Mouse (Mus musculus): ENCODE data around the gene Fntb. TPM values are rescaled to one million over a fixed set of nuclear protein-coding genes. Genes with fewer than 3 reads are reported as not detected.

Fntb gene
- polyA plus RNA-seq, 1 experiment from 2014 or later = 16.2 TPM

- H3K4me1 ChIP-seq (ENCODE audit: insufficient read depth) = peaks cover 4% of the 10 kb centered on the region
- TF ChIP-seq CTCF (IDR thresholded peaks at IDR 0.05; ENCODE audit: low read depth) (no peak), EP300 (IDR thresholded peaks at IDR 0.05; ENCODE audit: low read depth) (no peak)
- no peaks in the 10 kb centered on the region for H3K36me3 ChIP-seq (replicated peaks; ENCODE audit: insufficient read depth, low read length)
- H3K4me2 ChIP-seq (ENCODE audit: low read depth, low read length) = no peak overlapping the region
- no peak overlapping the region for H3K9ac ChIP-seq (replicated peaks)
- 47% methylated on average over 4 of the region's 4 CpGs for WGBS (ENCODE audit: insufficient replicate concordance)
- no peak overlapping the region for H3K4me3 ChIP-seq (ENCODE audit: low read depth, low read length)
- H3K27me3 ChIP-seq (ENCODE audit: insufficient read depth, low read length) = no peaks in the 10 kb centered on the region
- H3K9me3 ChIP-seq (ENCODE audit: low read length) = no peaks in the 10 kb centered on the region
- no peak overlapping the region for H3K27ac ChIP-seq (ENCODE audit: low read depth)
- ATAC-seq (no peak), DNase-seq (no peak)
Measured at GRCm38 (mm10) chr12:76965876-76966275, 200.5 kb downstream of the Fntb start.

Other genes with a start within 250 kb of the Fntb start
- 3.3 and 3.7 TPM in 2 replicates for gene Plekhg3, start 234.7 kb upstream of the Fntb start, polyA plus RNA-seq (2015; fragmentation: Nextera tagmentation; extraction: Ambion mirVana)
- gene Sptb, start 55.0 kb upstream of the Fntb start, polyA plus RNA-seq (2015; fragmentation: Nextera tagmentation; extraction: Ambion mirVana) = 11.9 and 14.8 TPM in 2 replicates
- gene Churc1, start 51 bp upstream of the Fntb start, polyA plus RNA-seq (2015; fragmentation: Nextera tagmentation; extraction: Ambion mirVana) = 92.5 and 92.7 TPM in 2 replicates
- 0.16 and 0.21 TPM in 2 replicates for gene Gpx2, start 30.0 kb downstream of the Fntb start, polyA plus RNA-seq (2015; fragmentation: Nextera tagmentation; extraction: Ambion mirVana)
- 0.08 and 0.19 TPM in 2 replicates for gene Rab15, start 57.3 kb downstream of the Fntb start, polyA plus RNA-seq (2015; fragmentation: Nextera tagmentation; extraction: Ambion mirVana)
- 6.3 and 7.1 TPM in 2 replicates for gene Max, start 196.6 kb downstream of the Fntb start, polyA plus RNA-seq (2015; fragmentation: Nextera tagmentation; extraction: Ambion mirVana)

Measured in liver, postnatal 0 days (tissue).